Mouse (Mus musculus) kidney, adult 2 months (tissue): Measurements from ENCODE around the gene Fthl17a.

Experiments
- CTCF ChIP-seq: fragments of 200-500 bp; conservative IDR thresholded peaks from 2 replicates; pipeline ENCODE4 v1.5.1; 2011; ENCODE audit warnings: low read depth, mild to moderate bottlenecking, control low read depth, low read length, moderate library complexity, mixed read lengths; ENCODE audit not compliant: insufficient read depth, insufficient read length
- POLR2A ChIP-seq: fragments of 200-500 bp; IDR thresholded peaks from one replicate; pipeline ENCODE4 v1.6.1; 2011; ENCODE audit warnings: low read depth, low read length, control low read depth

- TF ChIP-seq CTCF (no peak), POLR2A (no peak)
These were observed 22.3 kb downstream of the Fthl17a start for GRCm38 (mm10) chrX:85271821-85272220.
